Mouse (Mus musculus) cerebellum, postnatal 36 days (tissue): ENCODE measurements around the gene Mgat5b.
A peak's percentile ranks its signal among the peaks of the same experiment; 100 is the strongest.

Experiments
- DNase-seq, 2 experiments: peaks; one replicate each; pipeline ENCODE4 v3.0.0; 2021 to 2022; ENCODE audit warnings: mixed read lengths in 2 of 2

Mgat5b gene

GRCm38 (mm10) chr11:116982543-116982942 is 63.9 kb downstream of the Mgat5b start:
- DNase-seq, result no peak

DNA sequence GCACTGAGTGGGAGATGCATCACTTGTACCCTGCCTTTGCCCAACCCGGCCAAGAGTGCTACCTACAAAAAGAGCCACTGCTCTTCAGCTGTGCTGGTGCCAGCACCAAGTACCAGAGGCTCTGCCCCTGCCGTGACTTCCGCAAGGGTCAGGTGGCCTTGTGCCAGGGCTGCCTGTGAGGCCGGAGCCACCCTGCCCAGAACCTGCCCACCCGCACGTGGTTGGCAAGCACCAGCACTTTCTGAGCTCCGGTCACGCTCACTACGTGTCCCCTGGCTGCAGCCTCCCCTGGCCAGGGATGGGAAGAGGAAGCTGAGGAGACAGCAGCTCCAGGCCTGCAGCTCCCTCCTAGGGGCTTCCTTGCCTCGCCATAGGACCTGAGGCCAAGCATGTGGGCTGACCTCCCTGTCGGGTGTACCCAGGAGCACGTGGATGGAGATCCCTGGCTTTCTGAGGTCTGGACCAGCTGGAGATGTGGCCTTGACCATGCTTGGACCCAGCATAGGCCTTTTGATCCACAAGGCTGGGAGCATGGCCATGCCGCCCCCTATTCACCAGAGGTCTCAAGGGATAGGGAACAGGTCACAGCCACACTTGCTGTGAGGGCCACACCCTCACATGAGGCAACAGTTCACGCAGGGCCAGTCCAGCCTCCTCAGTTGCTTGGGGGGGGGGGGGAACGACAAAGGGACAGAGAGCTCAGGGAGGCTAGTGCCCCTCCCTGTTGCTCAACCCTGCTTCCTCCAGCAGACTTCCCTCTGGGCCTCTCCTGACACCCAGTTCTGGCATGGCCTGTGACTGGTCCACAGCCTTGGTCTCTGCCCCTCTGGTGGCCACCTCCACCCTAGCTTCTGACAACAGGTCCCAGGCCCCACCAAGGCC is 67.1 kb downstream of the Mgat5b start:
- peak; percentile 6 to 38 for DNase-seq

DNA sequence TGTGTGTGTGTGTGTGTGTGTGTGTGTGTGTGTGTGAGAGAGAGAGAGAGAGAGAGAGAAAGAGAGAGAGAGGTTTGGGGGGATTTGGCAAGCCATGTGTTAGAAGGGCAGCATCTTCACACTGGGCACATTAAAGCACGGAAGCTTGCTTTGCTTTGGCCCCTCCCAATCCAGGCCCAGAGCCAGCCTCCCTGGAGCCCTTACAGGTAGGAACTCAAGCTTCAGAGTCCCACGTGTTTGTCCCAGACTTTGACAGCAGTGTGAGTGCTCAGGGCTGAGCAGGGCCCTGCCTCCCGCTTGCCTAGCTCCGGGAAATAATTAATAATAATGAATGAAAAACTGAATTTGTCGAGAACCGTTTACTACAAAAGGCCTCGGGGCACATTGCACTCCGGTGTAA is 69.5 kb downstream of the Mgat5b start:
- DNase-seq, result no peak

DNA sequence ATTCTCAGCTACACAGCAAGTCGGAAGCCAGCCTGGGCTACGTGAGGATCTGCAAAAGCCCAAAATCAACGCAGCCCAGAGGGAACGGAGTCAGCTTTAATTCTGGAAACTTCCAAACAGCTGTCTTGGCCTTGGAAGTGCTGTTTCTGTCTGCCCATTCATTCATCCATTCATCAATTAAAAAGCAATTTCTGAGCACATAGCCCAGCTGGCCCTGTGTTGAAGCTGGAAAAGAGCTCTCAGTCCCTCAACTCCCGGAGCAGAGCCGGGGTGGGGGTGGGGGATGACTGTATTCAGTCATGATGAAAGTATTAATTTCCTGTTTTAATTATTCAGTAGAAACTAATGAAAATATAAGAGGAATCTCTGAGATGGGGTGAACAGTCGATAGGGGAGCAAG is 71.6 kb downstream of the Mgat5b start:
- no peak for DNase-seq

DNA sequence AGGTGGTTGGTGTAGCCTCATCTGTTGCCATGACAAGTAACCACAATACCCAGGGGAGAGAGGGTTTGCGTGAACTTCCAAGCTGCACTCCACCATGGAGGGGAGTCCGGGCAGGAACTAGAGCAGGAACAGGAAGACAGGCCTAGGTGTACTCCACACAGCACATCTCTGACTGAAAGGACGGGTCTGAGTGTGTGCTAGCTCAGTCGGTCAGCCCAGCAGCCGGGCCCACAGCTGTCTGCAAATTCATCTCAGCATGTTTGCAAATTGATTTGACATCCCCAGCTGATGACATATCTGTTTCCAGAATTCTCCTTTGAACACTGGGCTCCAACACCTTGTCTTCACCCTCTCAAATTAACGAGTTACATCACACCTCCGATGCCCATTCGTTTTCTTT is 72.7 kb downstream of the Mgat5b start:
- DNase-seq, result no peak

- no peak for DNase-seq
These were observed 73.3 kb downstream of the Mgat5b start for GRCm38 (mm10) chr11:116991964-116992363.

GRCm38 (mm10) chr11:116994095-116994582 is 75.5 kb downstream of the Mgat5b start:
- peak; percentile 14 to 53 for DNase-seq

GRCm38 (mm10) chr11:116996976-116997375 is 78.3 kb downstream of the Mgat5b start:
- DNase-seq, result no peak

DNA sequence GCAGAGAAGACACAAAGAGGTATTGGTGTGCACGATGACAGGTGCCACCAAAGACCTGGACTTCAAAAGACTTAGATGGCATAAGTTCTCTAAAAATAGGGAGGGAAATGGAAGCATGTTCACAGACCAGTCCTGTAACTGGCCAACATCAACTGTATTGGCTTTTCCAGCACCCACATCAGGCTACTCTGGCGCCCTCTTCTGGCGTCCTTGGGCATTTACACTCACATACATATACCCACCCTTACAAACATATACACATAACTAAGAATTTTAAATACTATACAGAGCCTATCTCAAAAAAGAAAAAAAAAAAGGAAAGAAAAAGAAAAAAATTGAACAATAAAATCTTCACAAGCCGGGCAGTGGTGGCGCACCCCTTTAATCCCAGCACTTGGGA is 80.3 kb downstream of the Mgat5b start:
- DNase-seq, result no peak

- no peak for DNase-seq
These were observed 81.6 kb downstream of the Mgat5b start for GRCm38 (mm10) chr11:117000219-117000618.

DNA sequence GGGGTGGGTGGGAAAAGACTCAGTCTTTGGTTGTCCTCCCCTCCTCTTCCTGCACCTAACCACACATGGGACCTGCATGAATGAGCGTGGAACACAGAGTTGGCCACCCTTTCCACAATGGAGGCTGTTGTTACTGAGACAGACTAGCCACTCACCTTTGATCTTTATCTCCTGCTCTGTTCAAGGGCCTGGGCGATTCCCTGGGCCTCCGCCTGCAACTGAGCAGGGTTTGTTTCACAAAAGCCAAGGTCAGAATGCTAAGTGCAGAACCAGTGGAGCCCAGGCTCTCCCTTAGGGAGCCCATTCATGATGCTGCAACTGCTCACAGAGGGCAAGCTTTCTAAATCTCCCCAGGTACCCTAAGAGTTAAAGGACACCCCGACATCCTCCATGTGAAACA is 83.1 kb downstream of the Mgat5b start:
- DNase-seq, result no peak

DNA sequence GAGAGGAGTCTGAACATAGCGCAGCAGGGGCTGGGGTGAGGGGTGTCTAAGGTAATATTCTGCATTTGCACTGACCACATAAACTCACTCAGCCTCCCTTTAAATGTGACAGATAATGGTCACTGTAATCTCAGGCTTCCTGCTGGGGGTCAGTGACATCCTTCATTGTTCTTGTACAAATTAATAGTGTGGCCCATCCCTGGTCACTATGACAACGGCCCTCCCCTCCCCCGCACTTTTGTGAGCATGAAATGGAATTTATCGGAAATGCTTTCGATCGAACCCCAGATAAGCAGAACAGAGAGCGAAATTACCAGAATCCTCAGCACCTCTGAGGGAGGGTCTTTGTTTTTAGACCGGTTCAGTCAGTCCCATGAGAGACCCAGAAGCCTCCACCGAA is 84.8 kb downstream of the Mgat5b start:
- DNase-seq, result no peak

DNA sequence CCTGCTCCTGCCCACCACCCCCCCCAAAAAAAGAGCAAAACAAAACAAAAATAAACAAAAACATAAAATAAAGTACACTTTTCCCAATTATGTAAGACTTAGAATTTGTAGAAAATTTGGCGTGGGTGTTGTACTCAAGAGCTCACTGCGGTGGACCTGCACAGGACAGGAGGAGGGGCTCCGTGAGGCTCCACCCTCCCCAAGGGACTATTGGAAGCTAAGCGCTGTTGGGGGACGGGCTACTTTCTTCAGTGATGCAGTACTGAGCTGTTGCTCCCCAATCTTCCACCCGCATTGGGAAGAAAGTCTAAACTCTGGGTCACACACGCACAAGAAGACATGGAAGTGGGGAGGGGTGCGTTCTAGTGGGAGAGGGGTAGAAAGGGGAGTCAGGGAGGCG is 85.6 kb downstream of the Mgat5b start:
- DNase-seq, result no peak

DNA sequence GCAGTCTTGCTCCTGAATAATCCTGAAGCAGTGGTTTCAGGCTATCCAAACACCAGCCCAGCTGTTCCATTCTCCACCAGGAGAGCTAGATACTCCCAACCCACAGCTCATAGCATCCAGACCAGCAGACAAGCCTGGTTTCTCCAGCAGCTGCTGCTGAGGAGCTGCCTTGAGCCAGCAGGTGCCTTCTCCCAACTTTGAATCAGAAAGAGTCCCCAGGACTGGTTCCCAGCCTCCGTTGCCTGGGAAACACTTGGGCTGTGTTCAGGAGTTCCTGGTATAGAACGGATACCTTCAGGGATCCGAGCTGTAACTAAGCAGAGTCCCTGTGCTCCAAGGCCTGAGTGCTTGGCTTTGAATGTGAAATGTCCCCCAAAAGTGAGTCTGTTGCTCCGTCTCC is 98.8 kb downstream of the Mgat5b start:
- no peak for DNase-seq

GRCm38 (mm10) chr11:117018410-117018809 is 99.7 kb downstream of the Mgat5b start:
- DNase-seq, result peak; percentile 73 to 80

- no peak for DNase-seq
These were observed 102.4 kb downstream of the Mgat5b start for GRCm38 (mm10) chr11:117021026-117021425.

DNA sequence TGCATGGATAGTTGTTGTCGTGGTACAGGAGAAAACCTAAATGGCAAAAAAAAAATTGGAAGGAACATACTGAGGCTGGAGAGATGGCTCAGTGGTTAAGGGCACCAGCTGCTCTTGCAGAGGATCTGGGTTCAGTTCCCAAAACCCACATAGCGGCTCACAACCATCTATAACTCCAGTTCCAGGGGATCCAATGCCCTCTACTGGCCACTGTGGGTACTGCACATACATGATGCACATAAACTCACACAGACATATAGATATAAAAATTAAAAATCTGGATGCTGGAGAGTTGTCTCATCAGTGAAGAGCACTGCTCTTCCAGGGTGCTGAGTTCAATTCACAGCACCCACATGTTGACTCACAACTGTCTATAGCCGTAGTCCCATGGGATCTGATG is 104.9 kb downstream of the Mgat5b start:
- no peak for DNase-seq

- no peak for DNase-seq
These were observed 109.0 kb downstream of the Mgat5b start for GRCm38 (mm10) chr11:117027681-117028080.

- no peak for DNase-seq
These were observed 110.4 kb downstream of the Mgat5b start for GRCm38 (mm10) chr11:117028861-117029568.

- DNase-seq, result no peak
These were observed 110.9 kb downstream of the Mgat5b start for GRCm38 (mm10) chr11:117029569-117029955.

DNA sequence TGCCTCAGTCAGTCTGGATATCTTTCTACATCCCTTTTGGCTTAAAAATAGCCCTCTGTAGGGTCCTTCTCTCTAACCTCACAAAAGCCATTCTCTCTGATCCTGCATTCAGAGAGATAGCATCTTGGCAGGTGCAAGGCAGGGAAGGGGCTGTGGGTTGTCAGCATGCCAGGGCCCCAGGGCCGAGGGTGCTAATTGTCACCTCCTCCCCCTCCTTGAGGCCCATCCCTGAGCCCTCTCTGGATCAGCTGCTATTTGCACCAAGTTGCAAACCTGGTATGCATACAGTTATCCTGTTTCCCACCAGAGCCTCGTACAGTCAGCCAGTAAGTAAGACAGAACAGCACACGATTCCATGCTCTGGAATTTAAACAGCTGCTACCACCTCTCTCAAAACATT is 111.4 kb downstream of the Mgat5b start:
- DNase-seq, result no peak

DNA sequence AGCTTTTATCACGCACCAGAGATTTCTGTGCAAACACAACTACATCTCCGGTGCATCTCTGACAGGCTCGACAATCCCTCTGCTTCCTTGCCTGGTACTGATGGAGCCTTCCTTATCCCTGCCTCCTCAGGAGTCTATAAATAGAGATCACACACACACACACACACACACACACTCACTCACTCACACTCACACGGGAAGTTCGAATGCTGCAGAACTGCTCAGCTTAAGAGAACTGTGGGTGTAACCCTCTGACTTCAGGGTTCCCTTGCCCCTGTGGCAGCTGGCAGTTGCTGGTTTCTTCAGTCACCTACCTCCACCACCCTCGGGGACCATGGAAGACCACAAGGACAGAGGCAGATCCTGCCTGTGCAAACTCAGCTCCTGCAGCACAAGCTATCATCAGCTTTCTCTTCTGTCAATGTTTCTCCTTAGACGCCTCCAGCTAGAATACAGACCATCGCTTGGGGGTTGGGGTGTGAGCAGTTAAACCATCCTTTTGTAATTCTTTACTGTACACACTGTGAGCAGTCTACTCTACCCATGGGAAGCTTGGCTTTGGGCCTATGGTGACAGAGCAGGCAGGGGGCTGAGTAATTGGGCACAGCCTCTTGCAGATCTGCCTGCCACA is 111.9 kb downstream of the Mgat5b start:
- no peak for DNase-seq

- no peak for DNase-seq
These were observed 112.6 kb downstream of the Mgat5b start for GRCm38 (mm10) chr11:117031249-117031648.
